Mouse (Mus musculus) kidney, adult 2 months (tissue): ENCODE data around the gene Agtpbp1.

ENCODE experiments used
- CTCF ChIP-seq: fragments of 200-500 bp; conservative IDR thresholded peaks from 2 replicates; pipeline ENCODE4 v1.5.1; 2011; ENCODE audit warnings: low read depth, mild to moderate bottlenecking, control low read depth, low read length, moderate library complexity, mixed read lengths; ENCODE audit not compliant: insufficient read depth, insufficient read length
- POLR2A ChIP-seq: fragments of 200-500 bp; IDR thresholded peaks from one replicate; pipeline ENCODE4 v1.6.1; 2011; ENCODE audit warnings: low read depth, low read length, control low read depth

- no peak for TF ChIP-seq CTCF
- no peak for TF ChIP-seq POLR2A
Measured at GRCm38 (mm10) chr13:59557185-59557985, 27.6 kb downstream of the Agtpbp1 start.
